Mouse (Mus musculus): Measurements from ENCODE around the gene Tmem191c. TPM values are rescaled to one million over a fixed set of nuclear protein-coding genes. Genes with fewer than 3 reads are reported as not detected.
"Not testable (repeated sequence)": the region's sequence is repeated elsewhere in the genome, so short reads cannot be mapped to it uniquely, and the experiment has no call there.

Tmem191c gene
- polyA plus RNA-seq (2011; ENCODE audit: insufficient read depth, insufficient read length, low replicate concordance, missing spikeins): 11.5 and 35.5 TPM in 2 replicates

GRCm38 (mm10) chr16:17275721-17276120 is at the start of gene Tmem191c:
Gene Tmem191c (plus strand): TSS chr16:17276077.
- TF ChIP-seq CTCF (IDR thresholded peaks at IDR 0.05; ENCODE audit: control insufficient read depth, insufficient read depth, low read length) (no peak), POLR2A (IDR thresholded peaks at IDR 0.05; ENCODE audit: borderline replicate concordance, control insufficient read depth, low read depth, low read length) (no peak)
- H3K27ac ChIP-seq (ENCODE audit: control insufficient read depth, insufficient read depth, low read depth, low read length, poor library complexity): peak within 1 kb of the TSS; percentile 38; the same call in 1 of the 2 replicates

DNA sequence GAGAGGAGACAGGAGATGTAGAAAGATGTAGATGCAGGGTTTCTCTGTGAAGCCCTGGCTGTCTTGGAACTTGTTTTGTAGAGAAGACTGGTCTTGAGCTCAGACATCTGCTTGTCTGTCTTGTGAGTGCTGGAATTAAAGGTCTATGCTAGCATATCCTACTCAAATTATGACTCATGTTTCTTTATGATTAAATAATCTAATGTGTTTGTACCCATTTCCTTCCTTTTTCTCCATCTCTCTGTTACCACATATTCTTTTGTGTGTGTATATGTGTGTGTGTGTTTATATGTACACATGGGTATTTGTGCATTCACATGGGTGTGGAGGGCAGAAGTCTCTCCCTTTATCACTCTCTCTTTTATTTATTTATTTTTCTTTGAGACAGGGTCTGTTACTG is 49.4 kb upstream of the Tmem191c start:
- TF ChIP-seq POLR2A (IDR thresholded peaks at IDR 0.05; ENCODE audit: borderline replicate concordance, control insufficient read depth, low read depth, low read length) (no peak), CTCF (IDR thresholded peaks at IDR 0.05; ENCODE audit: control insufficient read depth, insufficient read depth, low read length) (no peak)
- Histone ChIP-seq H3K4me3 (replicated peaks; ENCODE audit: control insufficient read depth, low read depth, low read length) (no peak overlapping the region), H3K4me1 (ENCODE audit: control insufficient read depth, insufficient read depth, low read length) (no peaks in the 10 kb centered on the region), H3K27ac (ENCODE audit: control insufficient read depth, insufficient read depth, low read depth, low read length, poor library complexity) (no peak overlapping the region)

More at GRCm38 (mm10) chr16:17275721-17276120, at the start of gene Tmem191c:
- 51% methylated on average over 7 of the region's 7 CpGs for WGBS
- H3K4me3 ChIP-seq (replicated peaks; ENCODE audit: control insufficient read depth, low read depth, low read length): peak within 1 kb of the TSS; percentile 76
- peaks cover 4% of the 10 kb centered on the region; the same call in 1 of the 2 replicates for H3K4me1 ChIP-seq (ENCODE audit: control insufficient read depth, insufficient read depth, low read length)

- 85% methylated on average over 2 of the region's 2 CpGs for WGBS
- not testable (repeated sequence) for H3K4me3 ChIP-seq (replicated peaks; ENCODE audit: control insufficient read depth, low read depth, low read length); H3K27ac ChIP-seq (ENCODE audit: control insufficient read depth, insufficient read depth, low read depth, low read length, poor library complexity); H3K4me1 ChIP-seq (ENCODE audit: control insufficient read depth, insufficient read depth, low read length)
These were observed 44.4 kb upstream of the Tmem191c start for GRCm38 (mm10) chr16:17231523-17231922.

DNA sequence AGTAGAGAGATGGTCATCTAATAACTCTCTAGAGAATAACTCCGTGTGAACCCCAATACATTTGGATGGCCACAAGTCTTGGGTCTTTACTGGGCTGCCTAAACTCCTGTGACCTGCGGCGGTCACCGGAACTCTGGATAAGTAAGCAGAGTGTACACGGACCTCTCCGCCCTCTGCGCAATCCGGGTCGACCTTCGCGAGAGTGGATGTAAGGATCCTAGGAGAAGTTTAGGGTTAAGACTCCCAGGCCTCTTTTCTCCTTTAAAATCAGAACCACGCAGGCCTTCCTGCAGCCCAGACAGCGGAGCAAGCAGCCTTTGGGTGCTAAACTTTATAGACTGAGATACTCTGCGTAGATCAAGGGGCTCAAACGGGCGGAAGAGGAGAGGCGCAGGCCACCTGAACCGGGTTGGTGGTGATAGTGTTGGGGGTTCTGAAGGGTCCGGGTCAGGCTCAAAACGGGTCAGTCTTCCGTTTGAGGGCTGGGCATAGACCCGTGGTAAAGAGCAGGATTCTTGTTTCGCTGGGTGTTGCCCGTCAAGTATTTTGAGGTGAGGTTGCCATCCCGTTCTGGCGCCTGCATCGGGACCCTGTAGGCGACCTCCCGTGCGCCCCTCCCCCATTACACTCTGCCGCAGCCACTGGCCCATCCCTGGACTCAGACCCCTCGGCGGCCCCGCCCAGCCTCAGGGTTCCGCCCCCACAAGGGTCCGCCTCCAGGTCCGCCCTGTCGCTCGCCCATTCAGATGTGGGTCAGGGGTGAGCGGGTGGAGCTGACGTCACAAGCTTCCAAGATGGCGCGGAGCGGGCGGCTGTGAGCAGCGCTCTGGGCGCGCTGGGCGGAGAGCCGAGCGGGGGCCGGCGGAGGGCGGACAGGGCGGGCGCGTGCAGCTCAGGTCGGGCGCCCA is 42.8 kb upstream of the Tmem191c start, which contains the start of gene Hic2:
Hic2 (plus strand) TSS at position 779 of the 908 bp plus-strand sequence.
- Histone ChIP-seq H3K4me1 (ENCODE audit: control insufficient read depth, insufficient read depth, low read length) (no peaks in the 10 kb centered on the region; the same call in 1 of the 2 replicates), H3K4me3 (replicated peaks; ENCODE audit: control insufficient read depth, low read depth, low read length) (peak within 1 kb of the TSS; percentile 62), H3K27ac (ENCODE audit: control insufficient read depth, insufficient read depth, low read depth, low read length, poor library complexity) (peak within 1 kb of the TSS; percentile 60; the same call in 1 of the 2 replicates)
- TF ChIP-seq POLR2A (IDR thresholded peaks at IDR 0.05; ENCODE audit: borderline replicate concordance, control insufficient read depth, low read depth, low read length) (peak; percentile 59; the same call in 1 of the 2 replicates), CTCF (IDR thresholded peaks at IDR 0.05; ENCODE audit: control insufficient read depth, insufficient read depth, low read length) (no peak)
- WGBS: 6% methylated on average over 59 of the region's 59 CpGs

- Histone ChIP-seq H3K4me3 (replicated peaks; ENCODE audit: control insufficient read depth, low read depth, low read length) (peak overlapping the region; percentile 62), H3K27ac (ENCODE audit: control insufficient read depth, insufficient read depth, low read depth, low read length, poor library complexity) (peak overlapping the region; percentile 60; the same call in 1 of the 2 replicates), H3K4me1 (ENCODE audit: control insufficient read depth, insufficient read depth, low read length) (no peaks in the 10 kb centered on the region; the same call in 1 of the 2 replicates)
- WGBS: under 1% methylated on average over 62 of the region's 62 CpGs
- TF ChIP-seq POLR2A (IDR thresholded peaks at IDR 0.05; ENCODE audit: borderline replicate concordance, control insufficient read depth, low read depth, low read length): no peak
- no peak for TF ChIP-seq CTCF (IDR thresholded peaks at IDR 0.05; ENCODE audit: control insufficient read depth, insufficient read depth, low read length)
These were observed 42.0 kb upstream of the Tmem191c start for GRCm38 (mm10) chr16:17233702-17234498.

- TF ChIP-seq CTCF (IDR thresholded peaks at IDR 0.05; ENCODE audit: control insufficient read depth, insufficient read depth, low read length): no peak
- TF ChIP-seq POLR2A (IDR thresholded peaks at IDR 0.05; ENCODE audit: borderline replicate concordance, control insufficient read depth, low read depth, low read length): no peak
- 14% methylated on average over 12 of the region's 12 CpGs for WGBS
- no peaks in the 10 kb centered on the region; the same call in 1 of the 2 replicates for H3K4me1 ChIP-seq (ENCODE audit: control insufficient read depth, insufficient read depth, low read length)
- no peak overlapping the region for H3K27ac ChIP-seq (ENCODE audit: control insufficient read depth, insufficient read depth, low read depth, low read length, poor library complexity)
- no peak overlapping the region for H3K4me3 ChIP-seq (replicated peaks; ENCODE audit: control insufficient read depth, low read depth, low read length)
These were observed 41.4 kb upstream of the Tmem191c start for GRCm38 (mm10) chr16:17234499-17234895.

DNA sequence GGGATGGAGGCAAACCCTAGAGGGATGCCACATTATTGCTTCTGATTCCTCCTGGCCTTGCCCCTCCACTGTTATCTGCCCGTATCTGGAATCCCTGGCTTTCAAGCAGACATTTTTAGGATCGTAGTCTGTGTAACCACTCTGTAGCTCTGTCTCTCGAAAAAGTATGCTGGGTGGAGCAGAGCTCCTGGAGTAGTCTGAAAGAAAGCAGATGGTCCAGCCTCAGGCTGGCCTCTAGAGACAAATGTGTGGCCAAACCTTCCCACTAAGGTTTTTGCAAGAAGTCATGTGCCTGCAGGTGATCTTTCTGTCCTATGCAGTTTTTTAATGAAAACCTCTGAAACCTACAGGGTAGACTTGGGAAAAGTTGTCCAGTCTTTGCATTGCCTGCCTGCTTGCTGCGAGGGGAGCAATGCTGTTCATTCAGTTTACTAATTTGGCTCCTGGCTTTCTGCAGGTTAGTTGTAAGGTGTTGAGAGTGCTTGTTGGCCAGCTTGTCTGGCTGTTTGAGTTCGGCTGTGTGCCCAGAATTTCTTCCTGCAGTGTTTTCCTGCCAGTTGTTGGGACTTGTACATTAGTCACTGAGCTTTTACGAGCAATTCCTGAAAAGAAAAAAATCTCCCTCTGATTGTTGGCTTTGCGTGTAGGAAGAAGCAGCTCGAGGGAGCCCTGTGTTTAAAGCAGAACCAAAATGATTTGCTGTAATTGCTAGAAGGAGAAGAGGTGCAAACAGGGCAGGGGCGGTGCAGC is 40.8 kb upstream of the Tmem191c start:
- no peaks in the 10 kb centered on the region; the same call in 1 of the 2 replicates for H3K4me1 ChIP-seq (ENCODE audit: control insufficient read depth, insufficient read depth, low read length)
- 60% methylated on average over 9 of the region's 9 CpGs for WGBS
- no peak overlapping the region for H3K27ac ChIP-seq (ENCODE audit: control insufficient read depth, insufficient read depth, low read depth, low read length, poor library complexity)
- no peak overlapping the region for H3K4me3 ChIP-seq (replicated peaks; ENCODE audit: control insufficient read depth, low read depth, low read length)
- TF ChIP-seq CTCF (IDR thresholded peaks at IDR 0.05; ENCODE audit: control insufficient read depth, insufficient read depth, low read length): no peak
- no peak for TF ChIP-seq POLR2A (IDR thresholded peaks at IDR 0.05; ENCODE audit: borderline replicate concordance, control insufficient read depth, low read depth, low read length)
